Mouse (Mus musculus) layer of hippocampus, postnatal 14 days (tissue): ENCODE measurements at regions not wholly inside any gene's neighbourhood (a gene's known extent, or its start where the extent isn't known, plus 50 kb on each side); places are given as distances from the start of the nearest gene placed in this dataset.

Source experiments
- DNase-seq, 2 experiments: peaks; one replicate each; pipeline ENCODE4 v3.0.0; 2021 to 2022; ENCODE audit warnings: low spot score in 2 of 2, mixed read lengths in 1 of 2

- peak; percentile 7 to 31 for DNase-seq
These were observed 133.9 kb upstream of the Isl1 start for GRCm38 (mm10) chr13:116443165-116443955.

GRCm38 (mm10) chr13:116417768-116418167, 108.3 kb upstream of the Isl1 start:
- no peak for DNase-seq

DNA sequence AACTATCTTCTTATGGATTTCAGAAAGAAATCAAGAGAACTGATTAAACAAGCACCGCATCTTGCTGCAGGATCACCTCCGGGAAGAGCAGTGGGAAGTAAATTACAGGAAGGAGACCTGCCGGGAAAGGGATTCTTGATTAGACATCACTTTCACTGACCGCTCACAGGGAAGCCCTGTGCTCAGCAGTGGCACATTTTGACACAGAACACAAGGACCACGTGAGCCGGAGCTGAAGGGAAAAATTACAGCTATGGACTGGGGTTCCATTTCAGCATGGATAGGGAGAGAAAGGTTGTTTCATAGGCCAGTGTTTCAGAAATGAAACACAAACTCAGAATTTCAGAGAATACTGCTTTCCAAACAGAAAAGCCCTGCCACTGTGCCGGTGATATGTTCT, 105.0 kb upstream of the Isl1 start:
- DNase-seq, result no peak

GRCm38 (mm10) chr13:116410682-116411081, 101.2 kb upstream of the Isl1 start:
- DNase-seq, result no peak
